Mouse (Mus musculus): Measurements from ENCODE around the gene Senp1.
A peak's percentile ranks its signal among the peaks of the same experiment; 100 is the strongest.

Senp1 gene

GRCm38 (mm10) chr15:97999991-98000390 is 93.6 kb downstream of the Senp1 start:
- DNase-seq, result no peak

- DNase-seq, result no peak
Observed at GRCm38 (mm10) chr15:97999546-97999945, 94.0 kb downstream of the Senp1 start.

GRCm38 (mm10) chr15:97996716-97997256 is 96.8 kb downstream of the Senp1 start:
- DNase-seq, result no peak

GRCm38 (mm10) chr15:97992712-97993286 is 100.7 kb downstream of the Senp1 start:
- peak; percentile 57 to 61 for DNase-seq

- DNase-seq, result no peak
Observed at GRCm38 (mm10) chr15:97992027-97992711, 101.4 kb downstream of the Senp1 start.

- DNase-seq, result no peak
Observed at GRCm38 (mm10) chr15:97991285-97991895, 102.2 kb downstream of the Senp1 start.

- no peak for DNase-seq
Observed at GRCm38 (mm10) chr15:97990721-97991120, 102.8 kb downstream of the Senp1 start.

GRCm38 (mm10) chr15:97990124-97990523 is 103.4 kb downstream of the Senp1 start:
- no peak for DNase-seq

- no peak for DNase-seq
Observed at GRCm38 (mm10) chr15:97989544-97989943, 104.0 kb downstream of the Senp1 start.

Data from B cell, adult 2 months (primary cell).